ENCODE assay signal across 8 mouse cellular contexts in the genomic region with DNA sequence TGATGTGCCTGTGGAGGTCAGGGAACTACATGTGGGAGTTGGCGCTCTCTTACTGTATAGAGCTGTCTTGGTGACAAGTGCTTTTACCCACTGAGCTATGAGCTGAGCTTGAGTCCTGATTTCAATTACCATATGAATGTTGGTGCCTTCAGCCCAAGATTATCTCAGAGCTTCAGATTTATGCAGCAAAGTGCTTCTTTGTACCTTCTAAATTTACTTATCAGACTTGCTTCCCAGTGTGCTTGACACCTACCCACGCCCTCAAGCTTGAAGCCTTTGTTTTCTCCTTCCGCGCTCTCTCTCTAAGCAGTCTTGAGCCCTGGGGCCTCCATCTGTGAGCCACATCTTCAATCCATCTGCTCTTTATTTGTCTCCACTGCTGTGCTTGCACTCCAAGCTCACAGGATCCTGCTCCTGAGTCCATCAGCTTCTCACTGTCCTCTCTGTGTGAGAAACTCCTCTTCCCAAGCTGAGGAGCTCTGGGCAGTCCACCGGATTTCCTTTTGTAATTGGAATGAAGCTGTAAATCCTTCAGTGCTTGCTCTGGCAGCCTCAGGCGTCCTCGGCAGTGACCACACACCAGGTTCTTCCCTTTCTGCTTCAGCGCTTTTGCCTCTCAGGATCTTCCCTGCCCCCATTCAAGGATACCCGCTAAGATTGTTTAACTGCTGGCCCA. TPM values are rescaled to one million over a fixed set of nuclear protein-coding genes. Genes with fewer than 3 reads are reported as not detected.
DNase-seq lines count a peak whose midpoint lies in the region; ATAC-seq and TF ChIP-seq lines count a peak whose summit lies in the region.

No protein-coding gene starts in this region.

- no peak for TF ChIP-seq POLR2A in brain, embryonic 14.5 days (IDR thresholded peaks at IDR 0.05; ENCODE audit: borderline replicate concordance, extremely low read depth, insufficient read depth, insufficient read length, poor library complexity, severe bottlenecking)

- ATAC-seq in forebrain, embryonic 11.5 days (replicated peaks; ENCODE audit: low FRiP score): peak; percentile 63
- peak; percentile 73 for ATAC-seq in hindbrain, postnatal 0 days
- peak; percentile 66 for ATAC-seq in neural tube, embryonic 14.5 days (ENCODE audit: low read depth)

- H3K9me3 ChIP-seq in ES-E14 (ENCODE audit: control insufficient read depth, insufficient read depth, low read depth, low read length): no peaks in the 10 kb centered on the region; the same call in 1 of the 2 replicates
- H3K9me3 ChIP-seq in forebrain, embryonic 11.5 days (ENCODE audit: control insufficient read depth, low read length): no peaks in the 10 kb centered on the region
- H3K9me3 ChIP-seq in hindbrain, postnatal 0 days (ENCODE audit: low read length): no peaks in the 10 kb centered on the region
- no peaks in the 10 kb centered on the region for H3K9me3 ChIP-seq in limb, embryonic 10.5 days (replicated peaks)
- no peaks in the 10 kb centered on the region for H3K9me3 ChIP-seq in neural tube, embryonic 14.5 days (ENCODE audit: control insufficient read depth, low read length)

- TF ChIP-seq CTCF in brain, embryonic 14.5 days (IDR thresholded peaks at IDR 0.05; ENCODE audit: borderline replicate concordance, extremely low read depth, insufficient read depth, insufficient read length): no peak
- TF ChIP-seq CTCF in hindbrain, postnatal 0 days (IDR thresholded peaks at IDR 0.05; ENCODE audit: low read depth): no peak

- no peak overlapping the region for H3K4me2 ChIP-seq in forebrain, embryonic 11.5 days (ENCODE audit: low read depth, low read length, severe bottlenecking)
- peak overlapping the region; percentile 28 for H3K4me2 ChIP-seq in hindbrain, postnatal 0 days (ENCODE audit: low read depth, low read length)
- H3K4me2 ChIP-seq in neural tube, embryonic 14.5 days (ENCODE audit: low read depth, low read length): peak overlapping the region; percentile 8; the same call in 1 of the 2 replicates

- WGBS in forebrain, embryonic 11.5 days: 5% methylated on average over 9 of the region's 9 CpGs
- WGBS in hindbrain, postnatal 0 days: 15% methylated on average over 9 of the region's 9 CpGs
- WGBS in limb, embryonic 10.5 days: 12% methylated on average over 9 of the region's 9 CpGs
- 6% methylated on average over 9 of the region's 9 CpGs for WGBS in neural tube, embryonic 14.5 days

- H3K4me1 ChIP-seq in ES-E14 (ENCODE audit: control insufficient read depth in 2 of 2, insufficient read depth in 2 of 2, low read length in 2 of 2, poor library complexity in 1 of 2): peaks cover 9 to 16% of the 10 kb centered on the region in 2 experiments
- peaks cover 25% of the 10 kb centered on the region; the same call in 1 of the 2 replicates for H3K4me1 ChIP-seq in forebrain, embryonic 11.5 days (replicated peaks; ENCODE audit: control insufficient read depth, insufficient read depth, low read length)
- H3K4me1 ChIP-seq in hindbrain, postnatal 0 days (ENCODE audit: insufficient read depth, low read length): peaks cover 11% of the 10 kb centered on the region; the same call in 1 of the 2 replicates
- H3K4me1 ChIP-seq in limb, embryonic 10.5 days: peaks cover 36% of the 10 kb centered on the region
- H3K4me1 ChIP-seq in neural tube, embryonic 14.5 days (ENCODE audit: control insufficient read depth, insufficient read depth, low read length): peaks cover 16% of the 10 kb centered on the region

- no peak overlapping the region for H3K9ac ChIP-seq in ES-E14 (ENCODE audit: insufficient read depth, low read depth, low read length, poor library complexity, severe bottlenecking)
- H3K9ac ChIP-seq in forebrain, embryonic 11.5 days (ENCODE audit: low read length): peak overlapping the region; percentile 5; the same call in 1 of the 2 replicates
- H3K9ac ChIP-seq in hindbrain, postnatal 0 days (replicated peaks; ENCODE audit: low read length): 0 out of 2 replicates have a peak overlapping the region, but pooled peaks have one; percentile 17
- no peak overlapping the region for H3K9ac ChIP-seq in neural tube, embryonic 14.5 days (replicated peaks; ENCODE audit: low read depth, low read length)

- in situ Hi-C loops in ES-E14 (cut with MboI; ENCODE audit: low sequenced_read_pairs in 2 of 2, unreplicated experiment in 2 of 2): no loop called here

- peaks cover 2% of the 10 kb centered on the region; the same call in 1 of the 2 replicates for H3K36me3 ChIP-seq in ES-E14 (ENCODE audit: control insufficient read depth, insufficient read depth, low read length, poor library complexity, severe bottlenecking)
- no peaks in the 10 kb centered on the region for H3K36me3 ChIP-seq in forebrain, embryonic 11.5 days (ENCODE audit: control insufficient read depth, insufficient read depth, low read length)
- no peaks in the 10 kb centered on the region for H3K36me3 ChIP-seq in hindbrain, postnatal 0 days (ENCODE audit: insufficient read depth, low read length)
- peaks cover 10% of the 10 kb centered on the region; the same call in 1 of the 2 replicates for H3K36me3 ChIP-seq in limb, embryonic 10.5 days
- H3K36me3 ChIP-seq in neural tube, embryonic 14.5 days (ENCODE audit: control insufficient read depth, insufficient read depth, low read length): no peaks in the 10 kb centered on the region

- no peak for DNase-seq in ES-E14 (ENCODE audit: low read depth, low spot score)
- peak; percentile 84 for DNase-seq in brain, embryonic 14.5 days (ENCODE audit: low read depth)
- DNase-seq in forebrain, embryonic 11.5 days (ENCODE audit: low spot score): peak; percentile 73
- DNase-seq in hindbrain, postnatal 0 days (ENCODE audit: low spot score): peak; percentile 57
- DNase-seq in limb, embryonic 10.5 days (ENCODE audit: low spot score): peak; percentile 52
- DNase-seq in spleen, postnatal 14 days (ENCODE audit: low spot score in 2 of 2): no peak
- DNase-seq in testis, postnatal 14 days (ENCODE audit: low spot score): no peak

- no peaks in the 10 kb centered on the region for H3K27me3 ChIP-seq in forebrain, embryonic 11.5 days (ENCODE audit: control insufficient read depth, insufficient read depth, low read length)
- no peaks in the 10 kb centered on the region for H3K27me3 ChIP-seq in hindbrain, postnatal 0 days (ENCODE audit: insufficient read depth, low read length)
- no peaks in the 10 kb centered on the region for H3K27me3 ChIP-seq in limb, embryonic 10.5 days (ENCODE audit: low read depth, poor library complexity, severe bottlenecking)
- H3K27me3 ChIP-seq in neural tube, embryonic 14.5 days (ENCODE audit: control insufficient read depth, insufficient read depth, low read length): no peaks in the 10 kb centered on the region

- peak overlapping the region; percentile 32; the same call in 1 of the 2 replicates for H3K27ac ChIP-seq in ES-E14 (ENCODE audit: insufficient read depth, low read depth, low read length, poor library complexity, severe bottlenecking)
- H3K27ac ChIP-seq in forebrain, embryonic 11.5 days (ENCODE audit: low read depth, low read length): peak overlapping the region; percentile 90
- peak overlapping the region; percentile 83 for H3K27ac ChIP-seq in hindbrain, postnatal 0 days
- peak overlapping the region; percentile 26 for H3K27ac ChIP-seq in limb, embryonic 10.5 days
- H3K27ac ChIP-seq in neural tube, embryonic 14.5 days (ENCODE audit: low read depth, low read length): peak overlapping the region; percentile 40; the same call in 1 of the 2 replicates

- H3K4me3 ChIP-seq in ES-E14 (ENCODE audit: insufficient read depth in 1 of 2, low read depth in 1 of 2, low read length in 2 of 2, poor library complexity in 1 of 2, severe bottlenecking in 1 of 2): no peak overlapping the region
- no peak overlapping the region for H3K4me3 ChIP-seq in forebrain, embryonic 11.5 days (ENCODE audit: low read depth, low read length)
- H3K4me3 ChIP-seq in hindbrain, postnatal 0 days (ENCODE audit: low read length): no peak overlapping the region
- H3K4me3 ChIP-seq in limb, embryonic 10.5 days: 0 out of 2 replicates have a peak overlapping the region, but pooled peaks have one; percentile 18
- no peak overlapping the region for H3K4me3 ChIP-seq in neural tube, embryonic 14.5 days (ENCODE audit: low read depth, low read length)

TF ChIP-seq in ES-E14, 5 proteins besides CTCF, POLR2A, EP300 and RAD21:
- TF ChIP-seq ZC3H11A (IDR thresholded peaks at IDR 0.05; ENCODE audit: borderline replicate concordance, low read depth, low read length) (no peak), CHD2 (IDR thresholded peaks at IDR 0.05; ENCODE audit: low read depth, low read length) (no peak), HCFC1 (IDR thresholded peaks at IDR 0.05; ENCODE audit: borderline replicate concordance, insufficient read depth, low read length) (no peak), ZNF384 (IDR thresholded peaks at IDR 0.05; ENCODE audit: low read depth, low read length) (no peak), MAFK (IDR thresholded peaks at IDR 0.05; ENCODE audit: insufficient read depth, low read depth, low read length) (no peak)
TF ChIP-seq in ES-E14: peak in this region for 0.

RNA-seq across cellular contexts. Expression of a gene that starts 55.4 kb away (rescaled TPM):
- total RNA-seq in ES-E14 (2012; rRNA removed): 41.1 and 42.3 TPM in 2 replicates
- 12.7 and 22.1 TPM in 2 replicates for polyA plus RNA-seq in brain, embryonic 14.5 days (2012; rRNA removed)
- 5.7 TPM in 2 replicates for polyA plus RNA-seq in forebrain, embryonic 11.5 days (2014; fragmentation: Nextera tagmentation; extraction: Ambion mirVana)
- 27.1 and 32.9 TPM in 2 replicates for total RNA-seq in hindbrain, postnatal 0 days (2014; rRNA removed)
- polyA plus RNA-seq in hindbrain, postnatal 0 days (2015; fragmentation: Nextera tagmentation; extraction: Ambion mirVana): 4.4 and 4.5 TPM in 2 replicates
- 5.2 and 6.0 TPM in 2 replicates for polyA plus RNA-seq in limb, embryonic 10.5 days (2016; fragmentation: Nextera tagmentation; extraction: Ambion mirVana)
- 9.8 and 10.1 TPM in 2 replicates for polyA plus RNA-seq in neural tube, embryonic 14.5 days (2014; fragmentation: Nextera tagmentation; extraction: Ambion mirVana)

Comparison
In these comparisons a context has a peak if more than half of its experiments do, and no peak if none do; other contexts are left out.
1. DNase-seq: peak in brain, embryonic 14.5 days (single experiment), forebrain, embryonic 11.5 days (single experiment), hindbrain, postnatal 0 days (single experiment) and limb, embryonic 10.5 days (single experiment); none in ES-E14 (single experiment), spleen, postnatal 14 days (0 of 2) and testis, postnatal 14 days (single experiment).
2. H3K27ac ChIP-seq: peak in every context shown above with its lines; median percentile 90 in forebrain, embryonic 11.5 days; 83 in hindbrain, postnatal 0 days; 40 in neural tube, embryonic 14.5 days; 32 in ES-E14; 26 in limb, embryonic 10.5 days.
3. H3K9ac ChIP-seq: peak in forebrain, embryonic 11.5 days (single experiment) and hindbrain, postnatal 0 days (single experiment); none in ES-E14 (single experiment) and neural tube, embryonic 14.5 days (single experiment).
4. Peak in every context shown above with its lines, with median percentiles within 50 percentile points of each other: ATAC-seq.